Mouse (Mus musculus) naive thymus-derived CD4-positive, alpha-beta T cell, adult 2 months (primary cell): ENCODE results near the gene Daxx.
A peak's percentile ranks its signal among the peaks of the same experiment; 100 is the strongest.
"Not testable (repeated sequence)": the region's sequence is repeated elsewhere in the genome, so short reads cannot be mapped to it uniquely, and the experiment has no call there.

Experiments
- DNase-seq: peaks from one replicate; pipeline ENCODE4 v3.0.0-alpha.2; 2011; ENCODE audit warnings: low read depth

Gene Daxx

GRCm38 (mm10) chr17:33903911-33904651 is 5.1 kb upstream of the Daxx start:
- DNase-seq, result not testable (repeated sequence)

DNA sequence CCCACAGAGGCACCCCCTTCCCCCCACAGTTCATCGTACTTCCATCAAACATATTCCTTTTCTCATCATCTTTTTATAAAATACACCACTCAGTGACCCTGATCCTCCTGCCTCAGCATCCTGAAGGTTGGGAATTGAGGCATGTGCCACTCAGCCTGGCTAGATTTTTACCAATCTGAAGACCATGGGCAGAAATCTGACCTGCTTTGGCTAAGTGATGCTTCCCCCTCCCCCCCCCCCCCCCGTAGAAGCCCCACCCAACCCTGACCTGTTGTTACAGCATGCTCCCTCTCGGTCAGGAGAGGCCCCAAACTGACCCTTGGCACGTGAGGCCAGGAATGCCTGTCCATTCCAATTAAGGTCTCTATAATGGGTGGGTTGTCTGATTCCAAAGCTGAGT is 4.4 kb upstream of the Daxx start, which contains the start of gene Platr17:
Gene Platr17, plus strand, starts transcription at position 301 of the 400 bp plus-strand sequence.
- not testable (repeated sequence) for DNase-seq

DNA sequence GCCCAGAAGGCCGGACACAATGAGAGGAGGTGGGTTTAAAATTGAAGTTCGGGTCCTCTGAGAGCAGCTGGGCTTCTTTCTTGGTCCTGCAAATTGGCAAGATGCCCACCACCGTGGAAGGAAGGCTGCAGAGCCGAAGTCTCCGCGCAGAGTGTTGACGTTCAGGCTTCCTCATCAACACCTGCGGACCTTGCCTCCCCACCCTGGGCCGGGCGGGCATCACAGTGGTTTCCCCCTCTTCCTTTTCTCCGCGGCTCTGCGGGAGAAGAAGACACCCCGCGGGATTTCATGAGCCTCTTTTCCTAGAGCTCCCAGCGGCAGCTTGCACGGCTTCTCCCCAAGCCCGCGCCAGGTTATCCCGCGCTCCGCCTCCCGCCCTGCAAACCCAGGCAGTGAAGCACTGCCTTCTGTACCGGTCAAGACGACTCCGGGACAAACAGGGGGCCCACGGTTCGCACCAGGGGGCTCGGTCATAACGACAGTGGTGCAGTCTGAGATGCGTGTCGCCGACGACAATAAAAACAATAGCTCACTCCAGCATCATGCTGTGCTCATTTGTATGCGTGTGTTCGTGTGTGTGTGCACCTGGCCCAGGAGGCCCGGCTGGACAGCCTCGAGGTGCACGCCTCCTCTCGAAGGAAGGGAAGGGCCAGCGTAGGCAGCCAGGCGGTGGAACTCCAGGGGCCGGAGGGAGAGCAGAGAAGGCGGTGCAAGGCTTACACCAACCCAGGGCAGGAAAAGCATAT is 710 bp upstream of the Daxx start:
- peak; percentile 45 for DNase-seq

- peak; percentile 65 for DNase-seq
These were observed 646 bp downstream of the Daxx start for GRCm38 (mm10) chr17:33909869-33910250.

DNA sequence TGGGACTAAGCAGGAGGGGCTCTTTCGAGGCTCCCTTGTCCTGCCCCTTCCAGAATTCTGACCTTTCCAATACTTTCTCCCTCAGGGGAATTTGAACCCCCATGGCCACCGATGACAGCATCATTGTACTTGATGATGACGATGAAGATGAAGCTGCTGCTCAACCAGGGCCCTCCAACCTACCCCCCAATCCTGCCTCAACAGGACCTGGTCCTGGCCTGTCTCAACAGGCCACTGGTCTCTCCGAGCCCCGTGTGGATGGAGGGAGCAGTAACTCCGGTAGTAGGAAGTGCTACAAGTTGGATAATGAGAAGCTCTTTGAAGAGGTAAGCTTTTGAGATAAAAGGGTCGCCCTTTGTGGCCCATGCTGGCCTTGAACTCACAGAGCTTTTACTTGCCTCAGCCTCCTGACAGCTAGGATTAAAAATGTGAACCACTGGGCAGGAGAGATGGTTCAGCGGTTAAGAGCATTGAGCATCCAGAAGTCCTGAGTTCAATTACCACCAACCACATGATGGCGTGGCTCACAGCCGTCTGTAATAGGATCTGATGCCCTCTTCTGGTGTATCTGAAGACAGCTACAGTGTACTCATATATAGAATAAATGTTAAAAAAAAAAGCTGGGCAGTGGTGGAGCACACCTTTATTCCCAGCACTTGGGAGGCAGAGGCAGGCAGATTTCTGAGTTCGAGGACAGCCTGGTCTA is 1.3 kb downstream of the Daxx start:
- peak; percentile 71 for DNase-seq

- no peak for DNase-seq
These were observed 2.0 kb downstream of the Daxx start for GRCm38 (mm10) chr17:33911052-33911812.

DNA sequence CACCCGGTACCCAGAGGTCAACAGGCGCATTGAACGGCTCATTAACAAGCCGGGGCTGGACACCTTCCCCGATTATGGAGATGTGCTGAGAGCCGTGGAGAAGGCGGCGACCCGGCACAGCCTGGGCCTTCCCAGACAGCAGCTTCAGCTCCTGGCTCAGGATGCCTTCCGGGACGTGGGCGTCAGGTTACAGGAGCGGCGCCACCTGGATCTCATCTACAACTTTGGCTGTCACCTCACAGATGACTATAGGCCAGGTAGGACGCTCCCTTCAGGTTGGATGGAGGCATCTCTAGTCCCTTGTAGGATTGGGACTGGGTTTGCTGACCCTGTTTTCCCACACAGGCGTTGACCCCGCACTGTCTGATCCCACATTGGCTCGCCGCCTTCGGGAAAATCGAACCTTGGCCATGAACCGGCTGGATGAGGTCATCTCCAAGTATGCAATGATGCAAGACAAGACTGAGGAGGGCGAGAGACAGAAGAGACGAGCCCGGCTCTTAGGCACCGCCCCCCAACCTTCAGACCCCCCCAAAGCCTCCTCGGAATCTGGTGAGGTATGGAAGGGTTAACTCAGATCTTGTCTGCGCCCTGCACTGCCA is 2.7 kb downstream of the Daxx start:
- DNase-seq, result no peak

DNA sequence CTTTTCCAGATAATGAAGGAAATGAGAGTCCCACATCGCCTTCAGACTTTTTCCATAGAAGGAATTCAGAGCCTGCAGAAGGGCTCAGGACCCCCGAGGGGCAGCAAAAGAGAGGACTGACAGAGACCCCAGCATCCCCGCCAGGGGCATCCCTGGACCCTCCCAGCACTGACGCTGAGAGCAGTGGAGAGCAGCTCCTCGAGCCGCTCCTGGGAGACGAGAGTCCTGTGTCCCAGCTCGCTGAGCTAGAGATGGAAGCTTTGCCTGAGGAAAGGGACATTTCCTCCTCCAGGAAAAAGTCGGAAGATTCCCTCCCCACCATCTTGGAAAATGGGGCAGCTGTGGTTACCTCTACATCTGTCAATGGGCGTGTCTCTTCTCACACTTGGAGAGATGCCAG is 4.0 kb downstream of the Daxx start:
- no peak for DNase-seq

DNA sequence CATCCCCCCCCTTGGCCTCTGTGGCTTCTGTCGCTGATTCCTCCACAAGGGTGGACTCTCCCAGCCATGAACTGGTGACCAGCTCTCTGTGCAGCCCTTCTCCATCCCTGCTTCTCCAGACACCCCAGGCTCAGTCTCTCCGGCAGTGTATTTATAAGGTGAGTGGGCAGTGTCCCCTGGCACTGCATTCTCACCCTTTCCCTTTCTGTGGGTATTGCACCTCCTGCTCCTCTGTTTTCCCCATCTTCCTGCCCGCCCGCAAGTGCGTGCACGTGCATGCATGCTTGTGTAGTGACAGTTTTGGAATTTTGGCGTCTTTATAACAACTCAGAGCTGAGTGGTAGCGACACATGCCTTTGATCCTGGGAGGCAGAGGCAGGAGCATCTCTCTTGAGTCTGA is 4.7 kb downstream of the Daxx start:
- no peak for DNase-seq

DNA sequence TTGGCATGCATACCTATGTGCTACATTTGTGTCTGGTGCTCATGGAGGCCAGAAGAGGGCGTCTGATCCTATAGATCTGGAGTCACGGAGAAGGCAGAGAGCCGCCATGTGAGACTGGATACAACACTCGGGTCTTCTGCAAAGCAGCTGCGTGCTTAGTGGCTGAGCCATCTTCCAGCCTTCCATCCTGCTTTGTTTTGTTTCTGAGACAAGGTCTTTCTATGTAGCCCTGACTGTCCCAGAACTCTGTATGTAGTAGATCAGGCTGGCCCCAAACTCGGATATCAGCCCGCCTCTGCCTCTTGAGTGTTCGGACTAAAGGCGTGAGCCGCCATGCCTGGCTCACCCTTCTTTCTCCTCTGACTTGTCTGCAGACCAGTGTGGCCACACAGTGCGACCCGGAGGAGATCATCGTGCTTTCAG is 5.8 kb downstream of the Daxx start:
- DNase-seq, result no peak

DNA sequence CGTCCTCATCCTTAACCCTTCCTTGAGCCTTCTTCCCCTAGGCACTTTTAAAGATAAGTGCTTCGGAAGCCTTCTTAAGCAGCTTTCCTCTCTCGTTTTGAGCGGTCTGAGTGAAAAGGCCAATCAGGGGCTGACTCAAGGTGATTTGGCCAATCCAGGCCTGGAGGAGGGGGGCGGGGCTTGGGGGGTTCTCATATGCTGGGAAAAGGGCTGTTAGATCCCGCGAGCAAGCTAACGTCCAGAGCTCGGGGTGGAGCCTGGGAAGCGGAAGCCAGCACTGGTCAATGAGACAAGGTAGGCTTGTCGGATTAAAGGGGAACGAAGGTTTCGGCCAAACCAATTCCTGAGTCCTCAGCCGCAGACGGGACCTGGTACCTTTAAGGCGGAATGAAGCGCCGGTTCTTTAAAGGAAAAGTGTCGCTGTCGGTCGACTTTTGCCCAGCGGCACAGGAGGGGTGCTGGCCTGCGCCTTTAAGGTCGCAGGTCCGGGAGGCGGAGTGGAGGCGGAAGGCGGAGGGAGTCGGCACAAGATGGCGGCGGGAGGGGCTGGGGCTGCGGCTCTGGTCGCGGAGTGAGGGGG is 6.5 kb downstream of the Daxx start, which contains the start of the genes Tapbp and Zbtb22:
Gene Tapbp, plus strand, starts transcription at position 229 of the 580 bp plus-strand sequence.
Gene Zbtb22, plus strand, starts transcription at position 234 of the 580 bp plus-strand sequence.
- peak; percentile 96 for DNase-seq

DNA sequence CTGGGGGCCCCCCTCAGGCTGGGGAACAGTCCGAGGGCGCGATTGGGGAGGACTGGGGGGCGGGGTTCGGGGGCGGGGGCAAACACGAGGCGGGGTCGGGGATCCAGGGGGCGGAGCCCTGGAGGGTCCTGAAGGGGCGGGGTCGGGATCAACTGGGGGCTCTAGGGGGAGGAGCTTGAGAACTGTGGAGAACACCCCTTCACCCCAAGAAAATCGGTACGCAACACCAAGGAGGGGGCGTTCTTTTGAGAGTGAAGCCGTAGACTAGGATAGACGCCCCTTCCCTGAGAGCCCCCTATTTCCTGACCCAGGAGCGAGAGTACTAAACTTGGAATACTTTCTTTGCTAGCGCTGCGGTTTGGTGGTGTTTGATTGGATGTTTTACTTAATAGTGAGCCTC is 7.1 kb downstream of the Daxx start:
- no peak for DNase-seq

DNA sequence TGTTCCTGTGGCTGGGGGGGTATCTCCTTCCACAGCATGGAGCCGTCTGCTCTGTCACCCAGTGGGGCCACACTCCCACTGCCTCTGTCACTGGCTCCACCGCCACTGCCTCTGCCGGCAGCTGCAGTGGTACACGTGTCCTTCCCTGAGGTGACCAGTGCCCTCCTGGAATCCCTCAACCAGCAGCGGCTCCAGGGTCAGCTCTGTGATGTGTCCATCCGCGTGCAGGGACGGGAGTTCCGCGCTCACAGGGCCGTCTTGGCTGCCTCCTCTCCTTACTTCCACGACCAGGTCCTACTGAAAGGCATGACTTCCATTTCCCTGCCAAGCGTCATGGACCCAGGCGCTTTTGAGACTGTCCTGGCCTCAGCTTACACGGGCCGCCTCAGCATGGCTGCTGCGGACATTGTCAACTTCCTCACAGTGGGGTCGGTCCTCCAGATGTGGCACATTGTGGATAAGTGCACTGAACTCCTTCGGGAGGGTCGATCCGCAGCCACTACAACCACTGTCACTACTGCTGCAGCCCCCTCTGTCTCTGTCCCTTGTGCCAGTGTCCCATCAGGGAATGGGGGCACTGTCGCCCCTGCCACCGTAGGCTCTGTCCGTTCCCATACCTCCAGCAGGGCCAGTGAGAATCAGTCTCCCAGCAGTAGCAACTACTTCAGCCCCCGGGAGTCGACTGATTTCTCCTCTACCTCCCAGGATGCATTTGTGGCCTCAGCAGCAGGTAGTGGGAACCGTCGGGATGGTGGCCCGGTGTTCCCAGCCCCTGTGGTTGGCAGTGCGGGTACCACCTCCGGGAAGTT is 7.8 kb downstream of the Daxx start:
- no peak for DNase-seq

GRCm38 (mm10) chr17:33917656-33918292 is 8.6 kb downstream of the Daxx start:
- no peak for DNase-seq

- DNase-seq, result no peak
These were observed 9.3 kb downstream of the Daxx start for GRCm38 (mm10) chr17:33918293-33919203.

GRCm38 (mm10) chr17:33919351-33920281 is 10.4 kb downstream of the Daxx start:
- peak; percentile 91 for DNase-seq
